Mouse (Mus musculus) midbrain, embryonic 11.5 days (tissue): Measurements from ENCODE around the gene Srrm3. TPM values are rescaled to one million over a fixed set of nuclear protein-coding genes. Genes with fewer than 3 reads are reported as not detected.

ENCODE experiments used
- ATAC-seq: fragments of 200-750 bp; cut with Nextera tagmentation; 2 replicates; pipeline ENCODE4 v1.8.0; 2017; ENCODE audit warnings: moderate TSS enrichment, moderate library complexity; ENCODE audit not compliant: low FRiP score
- DNase-seq: peaks from one replicate; pipeline ENCODE4 v3.0.0; 2015; ENCODE audit warnings: low spot score; ENCODE audit errors: missing footprints
- H3K27ac ChIP-seq: fragments of 300-500 bp; sonication (generic); 2 replicates; pipeline ENCODE4 v1.5.1; 2014; ENCODE audit warnings: low read depth, low read length
- H3K27me3 ChIP-seq: fragments of 300-500 bp; sonication (generic); 2 replicates; pipeline ENCODE4 v1.6.1; 2014; ENCODE audit warnings: mild to moderate bottlenecking, low read length, moderate library complexity, mixed read lengths; ENCODE audit not compliant: control insufficient read depth, insufficient read depth
- H3K36me3 ChIP-seq: fragments of 300-500 bp; sonication (generic); 2 replicates; pipeline ENCODE4 v1.6.1; 2014; ENCODE audit warnings: mild to moderate bottlenecking, low read length, moderate library complexity, mixed read lengths; ENCODE audit not compliant: control insufficient read depth, insufficient read depth
- H3K4me1 ChIP-seq: fragments of 300-500 bp; sonication (generic); 2 replicates; pipeline ENCODE4 v1.6.1; 2014; ENCODE audit warnings: low read length; ENCODE audit not compliant: control insufficient read depth, insufficient read depth
- H3K4me2 ChIP-seq: fragments of 300-500 bp; sonication (generic); 2 replicates; pipeline ENCODE4 v1.6.1; 2014; ENCODE audit warnings: mild to moderate bottlenecking, moderate library complexity
- H3K4me3 ChIP-seq: fragments of 300-500 bp; sonication (generic); 2 replicates; pipeline ENCODE4 v1.5.1; 2014; ENCODE audit warnings: low read depth, low read length
- H3K9ac ChIP-seq: fragments of 300-500 bp; sonication (generic); 2 replicates; pipeline ENCODE4 v1.6.1; 2014; ENCODE audit warnings: low read length
- H3K9me3 ChIP-seq: fragments of 300-500 bp; sonication (generic); 2 replicates; pipeline ENCODE4 v1.6.1; 2016; ENCODE audit warnings: low read length; ENCODE audit not compliant: control insufficient read depth
- WGBS: fragments of 180-500 bp; shearing (Covaris S2); extraction: QIAGEN DNeasy Blood & Tissue Kit; methylation state at CpG from one replicate; pipeline ENCODE4 v1.1.7; 2014; 5-methylcytosine and 5-hydroxymethylcytosine counted together
- microRNA-seq: library from miRNA; unstranded; fragments of <30 nt; microRNA quantifications from one replicate; pipeline ENCODE4, GENCODE M21; 2017
- polyA plus RNA-seq: library from polyadenylated mRNA; unstranded; fragments of >200 nt; fragmentation: Nextera tagmentation; extraction: Ambion mirVana; gene quantifications from 2 replicates; pipeline ENCODE4 v1.2.1, GENCODE M21; 2014

Srrm3 gene
- polyA plus RNA-seq, 1 experiment from 2014 or later = 20.7 TPM

DNA sequence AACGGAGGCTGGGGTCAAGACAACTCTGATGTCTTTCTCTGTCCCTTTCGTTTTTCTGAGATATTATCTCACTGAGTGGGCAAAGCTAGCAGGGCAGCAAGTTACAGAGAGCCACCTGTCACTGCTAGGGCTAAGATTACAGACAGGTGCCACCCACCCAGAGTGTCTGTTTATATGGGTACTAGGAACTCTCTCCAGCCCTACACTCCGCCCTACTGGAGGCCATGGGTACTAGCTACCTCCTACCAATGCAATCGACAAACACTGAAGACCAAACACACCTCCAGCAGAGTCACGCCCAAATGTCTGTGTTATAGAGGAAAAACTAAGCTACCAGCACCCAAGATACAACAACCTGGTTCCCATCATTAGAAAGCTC, 111.4 kb downstream of the Srrm3 start:
- Histone ChIP-seq H3K4me3 (no peak overlapping the region), H3K27me3 (no peaks in the 10 kb centered on the region; the same call in 1 of the 2 replicates), H3K4me1 (no peaks in the 10 kb centered on the region), H3K36me3 (peaks cover 38% of the 10 kb centered on the region), H3K4me2 (no peak overlapping the region), H3K27ac (no peak overlapping the region), H3K9ac (no peak overlapping the region), H3K9me3 (no peaks in the 10 kb centered on the region)
- DNase-seq (no peak), ATAC-seq (no peak)
- 93% methylated on average over 5 of the region's 5 CpGs for WGBS

DNA sequence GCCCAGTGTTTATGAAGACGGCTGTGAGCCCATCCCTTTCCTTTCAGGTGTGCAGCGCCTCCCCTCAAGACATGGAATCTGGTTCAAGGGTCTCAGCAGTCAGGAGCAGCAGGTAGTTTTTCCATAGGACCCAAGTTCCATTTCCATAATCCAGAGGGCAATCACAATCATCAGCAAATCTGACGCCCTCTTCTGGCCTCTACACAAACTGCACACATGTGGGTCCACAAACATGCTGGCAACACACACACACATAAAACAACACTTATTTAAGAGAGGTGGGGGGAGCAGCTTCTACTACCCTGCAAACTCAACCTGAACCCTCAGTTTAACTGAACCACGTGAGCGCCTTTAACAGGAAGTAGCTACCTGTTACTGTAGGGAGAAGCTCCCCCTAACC, 111.9 kb downstream of the Srrm3 start:
- H3K4me3 ChIP-seq = no peak overlapping the region
- no peak for ATAC-seq
- peaks cover 37% of the 10 kb centered on the region for H3K36me3 ChIP-seq
- no peak overlapping the region for H3K27ac ChIP-seq
- H3K4me1 ChIP-seq = no peaks in the 10 kb centered on the region
- no peak overlapping the region for H3K9ac ChIP-seq
- H3K27me3 ChIP-seq = no peaks in the 10 kb centered on the region; the same call in 1 of the 2 replicates
- DNase-seq = no peak
- WGBS = 95% methylated on average over 5 of the region's 5 CpGs
- H3K9me3 ChIP-seq = no peaks in the 10 kb centered on the region
- no peak overlapping the region for H3K4me2 ChIP-seq

DNA sequence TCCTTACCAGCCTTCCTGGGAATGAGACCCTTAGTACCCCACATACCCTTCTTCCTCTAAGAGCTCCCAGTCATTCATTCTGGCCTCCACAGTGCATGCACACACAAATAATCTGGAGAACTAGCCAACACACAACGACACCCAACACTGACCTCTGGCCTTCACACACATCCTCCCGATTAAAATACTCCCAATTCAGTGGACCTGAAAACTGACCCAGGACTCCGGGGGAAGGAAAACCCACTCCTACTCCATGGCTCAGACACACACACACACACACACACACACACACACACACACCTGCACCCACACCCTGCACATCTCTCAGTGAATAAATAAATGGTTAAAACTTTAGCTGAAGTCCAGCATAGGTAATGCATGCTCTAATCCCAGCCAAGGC, 113.2 kb downstream of the Srrm3 start:
- H3K27ac ChIP-seq = no peak overlapping the region
- no peaks in the 10 kb centered on the region for H3K9me3 ChIP-seq
- ATAC-seq (no peak), DNase-seq (no peak)
- no peaks in the 10 kb centered on the region for H3K4me1 ChIP-seq
- 93% methylated on average over 3 of the region's 3 CpGs for WGBS
- H3K4me3 ChIP-seq = no peak overlapping the region
- H3K27me3 ChIP-seq = no peaks in the 10 kb centered on the region; the same call in 1 of the 2 replicates
- peaks cover 36% of the 10 kb centered on the region for H3K36me3 ChIP-seq
- no peak overlapping the region for H3K9ac ChIP-seq
- no peak overlapping the region for H3K4me2 ChIP-seq

DNA sequence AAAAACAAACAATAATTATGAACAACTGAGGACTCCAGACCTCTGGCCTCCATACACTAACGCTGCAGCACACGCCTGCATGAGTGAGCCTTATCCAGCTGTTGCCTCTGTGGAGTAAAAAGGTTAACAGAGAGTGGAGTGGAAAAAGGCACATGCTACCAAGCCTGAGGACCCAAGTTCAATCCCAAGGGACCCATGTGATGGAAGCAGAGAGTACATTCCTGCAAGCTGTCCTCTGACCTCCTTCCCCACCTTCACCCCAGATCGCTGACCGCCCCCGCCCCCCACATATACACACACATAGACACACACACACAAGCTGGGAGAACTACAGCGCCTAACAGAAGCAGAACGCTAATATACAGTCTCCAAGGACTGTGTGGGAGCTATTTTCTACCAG, 117.2 kb downstream of the Srrm3 start:
- Histone ChIP-seq H3K27me3 (no peaks in the 10 kb centered on the region; the same call in 1 of the 2 replicates), H3K4me1 (no peaks in the 10 kb centered on the region), H3K9me3 (no peaks in the 10 kb centered on the region), H3K9ac (no peak overlapping the region), H3K36me3 (peaks cover 26% of the 10 kb centered on the region; the same call in 1 of the 2 replicates), H3K27ac (no peak overlapping the region), H3K4me3 (no peak overlapping the region), H3K4me2 (no peak overlapping the region)
- ATAC-seq = no peak
- WGBS = 95% methylated on average over 7 of the region's 7 CpGs
- DNase-seq = no peak

Small RNA genes lying within 50 kb of the gene (microRNA-seq; reads per million reads assigned to microRNA genes)
- not detected for gene Gm23268

Other genes with a start within 250 kb of the Srrm3 start
- not detected in 2 replicates for gene Ccl26, start 243.3 kb upstream of the Srrm3 start, polyA plus RNA-seq
- gene Ccl24, start 233.8 kb upstream of the Srrm3 start, polyA plus RNA-seq = 3.3 and 3.5 TPM in 2 replicates
- 55.5 and 58.5 TPM in 2 replicates for gene Rhbdd2, start 174.3 kb upstream of the Srrm3 start, polyA plus RNA-seq
- 79.9 and 95.4 TPM in 2 replicates for gene Por, start 136.9 kb upstream of the Srrm3 start, polyA plus RNA-seq
- 57.5 and 59.9 TPM in 2 replicates for gene Tmem120a, start 62.4 kb upstream of the Srrm3 start, polyA plus RNA-seq
- gene Styxl1, start 28.5 kb upstream of the Srrm3 start, polyA plus RNA-seq = not detected in 2 replicates
- gene Mdh2, start 28.4 kb upstream of the Srrm3 start, polyA plus RNA-seq = 562 and 580 TPM in 2 replicates
- gene Hspb1, start 81.0 kb downstream of the Srrm3 start, polyA plus RNA-seq = 8.7 and 9.9 TPM in 2 replicates
- gene Ywhag, start 127.7 kb downstream of the Srrm3 start, polyA plus RNA-seq = 182 and 188 TPM in 2 replicates
- 0.68 and 0.86 TPM in 2 replicates for gene Ssc4d, start 167.6 kb downstream of the Srrm3 start, polyA plus RNA-seq
- not detected in 2 replicates for gene Zp3, start 173.2 kb downstream of the Srrm3 start, polyA plus RNA-seq
- 23.2 and 29.6 TPM in 2 replicates for gene Dtx2, start 187.9 kb downstream of the Srrm3 start, polyA plus RNA-seq
- gene Upk3b, start 231.6 kb downstream of the Srrm3 start, polyA plus RNA-seq = not detected in 2 replicates
- gene Upk3bl, start 247.6 kb downstream of the Srrm3 start, polyA plus RNA-seq = 0.29 and 0.88 TPM in 2 replicates